Mouse (Mus musculus): ENCODE results near the gene Rassf3.

DNA sequence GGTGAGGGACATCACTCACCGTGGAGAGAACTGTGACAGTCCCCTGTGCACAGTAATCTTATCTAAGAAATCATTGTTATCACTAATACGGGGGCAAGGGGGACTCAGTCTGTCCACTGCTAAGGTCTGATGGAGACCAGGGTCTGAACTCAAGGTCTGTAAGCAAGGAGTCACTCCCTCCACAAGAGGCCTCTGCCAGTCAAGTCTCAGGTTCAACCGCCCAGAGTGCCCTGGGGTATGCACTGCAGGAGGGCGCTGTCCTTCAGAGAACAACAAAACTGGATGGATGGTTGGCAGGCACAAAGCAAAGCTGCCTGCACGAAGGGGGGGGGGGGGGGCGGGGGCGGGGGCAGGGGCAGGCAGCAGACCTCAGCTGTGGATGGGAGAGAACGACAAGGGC, 38.0 kb downstream of the Rassf3 start:
- no peak for TF ChIP-seq CTCF (IDR thresholded peaks at IDR 0.05; ENCODE audit: low read depth, low read length)
- TF ChIP-seq GATA1 (IDR thresholded peaks at IDR 0.05; ENCODE audit: borderline replicate concordance, low read length) = no peak
